Mouse (Mus musculus) gonadal fat pad, adult 2 months (tissue): Measurements from ENCODE around the gene Serinc3. TPM values are rescaled to one million over a fixed set of nuclear protein-coding genes. Genes with fewer than 3 reads are reported as not detected.

Experiments used
- DNase-seq: peaks from one replicate; pipeline ENCODE4 v3.0.0-alpha.2; 2012; ENCODE audit warnings: low read depth
- polyA plus RNA-seq: library from polyadenylated mRNA; depleted of rRNA; stranded (reverse); fragments of >200 nt; gene quantifications from 2 replicates; pipeline ENCODE4 v1.2.3, GENCODE M21; 2012; rRNA removed

Gene Serinc3
- polyA plus RNA-seq, 1 experiment: 667 TPM

DNA sequence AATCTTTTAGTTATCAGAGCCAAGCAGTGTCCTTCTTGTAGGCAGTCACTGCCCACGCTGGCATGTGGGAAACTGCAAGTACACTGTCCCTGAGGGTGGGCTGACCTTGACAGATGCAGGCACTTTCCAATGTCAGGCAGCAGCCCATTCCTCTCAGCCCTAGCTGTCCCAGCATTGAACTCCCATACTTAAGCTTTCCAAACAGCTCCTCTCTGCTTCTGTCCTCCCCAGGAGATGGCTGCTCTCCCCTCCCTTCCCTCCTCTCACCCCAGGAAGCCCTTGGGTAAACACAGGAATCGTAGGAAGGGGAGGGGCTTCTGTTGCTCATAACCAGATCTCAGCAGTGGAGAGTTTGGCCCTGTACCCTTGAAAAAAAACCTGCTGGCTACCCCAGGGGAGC lies 49.8 kb downstream of the Serinc3 start:
- no peak for DNase-seq

DNA sequence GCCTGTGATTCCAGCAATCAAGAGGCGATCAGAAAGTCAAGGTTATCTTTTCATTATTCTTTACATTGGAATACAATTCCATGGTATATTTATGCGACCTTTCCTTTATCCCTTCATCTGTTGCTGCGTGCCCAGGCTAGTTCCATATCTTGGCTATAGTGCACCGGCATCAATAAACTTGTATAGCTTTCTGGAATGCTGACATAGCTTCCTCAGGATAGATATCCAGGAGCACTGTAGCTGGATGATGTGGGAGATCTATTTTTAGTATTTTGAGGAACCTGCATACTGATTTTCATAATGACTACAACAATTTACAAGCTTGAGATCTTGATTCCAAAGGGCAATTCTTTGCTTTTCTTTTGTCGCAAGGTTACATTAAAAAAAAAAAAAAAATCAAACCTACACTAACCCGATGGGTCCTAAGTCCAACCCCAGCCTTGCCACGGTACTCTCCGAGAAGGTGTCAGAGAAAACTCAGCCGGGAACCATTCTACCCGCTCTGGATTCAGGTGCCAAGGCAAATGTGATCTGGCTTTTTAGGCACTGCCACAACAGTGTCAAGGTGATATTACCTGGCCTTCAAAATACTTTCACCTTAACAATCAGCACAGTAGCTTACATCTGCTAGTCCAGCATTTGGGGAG lies 51.2 kb downstream of the Serinc3 start:
- no peak for DNase-seq

DNA sequence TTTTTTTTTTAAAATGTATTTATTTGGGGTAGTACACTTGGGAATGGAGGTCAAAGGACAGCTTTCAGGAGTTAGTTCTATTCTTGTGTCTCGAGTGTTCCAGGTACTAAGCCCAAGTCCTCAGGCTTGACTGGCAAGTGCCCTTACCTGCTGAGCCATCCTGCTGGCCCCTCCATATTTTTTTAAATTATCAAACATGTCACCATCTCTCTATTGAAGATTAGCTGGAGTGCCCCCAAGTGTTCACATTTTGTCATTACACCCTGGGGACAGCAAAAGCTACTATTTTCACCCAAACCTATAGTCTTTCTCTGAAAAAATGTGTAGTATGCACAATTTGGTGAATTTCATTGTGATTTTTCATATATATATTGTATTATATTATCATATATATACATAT lies 52.8 kb downstream of the Serinc3 start:
- no peak for DNase-seq

DNA sequence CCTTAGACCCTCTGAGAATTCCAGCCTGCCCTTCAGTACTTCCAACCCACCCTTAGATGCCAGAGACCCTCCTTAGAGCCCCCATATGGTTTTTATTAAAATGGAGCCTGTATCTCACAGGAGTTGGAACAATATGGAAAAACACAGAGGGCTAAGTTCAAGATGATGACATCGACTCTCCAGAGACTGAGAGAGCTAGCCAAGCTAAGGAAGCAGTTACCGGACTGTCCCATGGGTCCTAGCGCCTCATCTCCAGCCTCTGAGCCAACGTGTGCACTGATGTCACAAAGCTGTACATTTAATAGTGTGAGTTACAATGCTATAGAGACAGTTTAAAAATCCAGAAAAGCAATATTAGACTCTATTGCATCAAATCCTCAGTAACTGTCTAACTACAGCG lies 53.9 kb downstream of the Serinc3 start:
- DNase-seq: no peak

DNA sequence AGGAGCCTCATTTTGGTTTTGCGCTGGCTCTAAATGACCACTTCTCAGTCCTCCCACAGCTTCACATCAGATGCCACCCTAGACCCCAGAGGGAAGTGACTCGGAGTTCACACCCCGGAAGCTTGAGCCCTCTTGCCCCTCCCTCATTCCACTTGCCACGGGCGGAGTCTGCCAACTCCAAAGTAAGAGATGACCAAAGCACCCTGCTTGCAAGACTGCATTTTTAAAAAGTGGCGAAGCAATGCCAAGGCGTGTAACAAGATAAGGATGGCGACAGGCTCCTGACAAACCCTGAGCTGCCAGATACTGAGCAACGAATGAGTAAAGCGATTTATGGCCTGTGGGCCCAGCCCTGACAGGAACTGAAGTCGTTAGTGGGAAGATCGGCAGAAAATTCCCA lies 54.7 kb downstream of the Serinc3 start:
- no peak for DNase-seq

DNA sequence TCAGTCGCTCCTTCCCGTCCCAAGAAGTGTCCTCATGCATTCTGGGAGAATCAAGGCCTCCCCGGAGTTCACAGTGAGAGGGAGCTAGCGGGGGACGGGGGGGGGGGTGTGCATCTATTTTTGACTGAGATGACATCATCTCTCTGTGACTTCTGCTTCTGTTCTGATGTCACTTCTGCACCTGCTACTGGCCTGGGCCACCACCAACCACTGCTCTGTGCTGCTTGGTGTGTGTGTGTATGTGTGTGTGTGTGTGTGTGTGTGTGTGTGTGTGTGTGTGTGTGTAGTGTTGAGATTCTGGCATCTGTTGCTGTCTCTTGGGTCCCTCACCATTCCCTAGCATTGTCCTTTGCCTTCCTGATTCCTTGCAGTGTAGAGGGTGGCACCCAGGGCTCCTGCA lies 57.4 kb downstream of the Serinc3 start:
- no peak for DNase-seq

DNA sequence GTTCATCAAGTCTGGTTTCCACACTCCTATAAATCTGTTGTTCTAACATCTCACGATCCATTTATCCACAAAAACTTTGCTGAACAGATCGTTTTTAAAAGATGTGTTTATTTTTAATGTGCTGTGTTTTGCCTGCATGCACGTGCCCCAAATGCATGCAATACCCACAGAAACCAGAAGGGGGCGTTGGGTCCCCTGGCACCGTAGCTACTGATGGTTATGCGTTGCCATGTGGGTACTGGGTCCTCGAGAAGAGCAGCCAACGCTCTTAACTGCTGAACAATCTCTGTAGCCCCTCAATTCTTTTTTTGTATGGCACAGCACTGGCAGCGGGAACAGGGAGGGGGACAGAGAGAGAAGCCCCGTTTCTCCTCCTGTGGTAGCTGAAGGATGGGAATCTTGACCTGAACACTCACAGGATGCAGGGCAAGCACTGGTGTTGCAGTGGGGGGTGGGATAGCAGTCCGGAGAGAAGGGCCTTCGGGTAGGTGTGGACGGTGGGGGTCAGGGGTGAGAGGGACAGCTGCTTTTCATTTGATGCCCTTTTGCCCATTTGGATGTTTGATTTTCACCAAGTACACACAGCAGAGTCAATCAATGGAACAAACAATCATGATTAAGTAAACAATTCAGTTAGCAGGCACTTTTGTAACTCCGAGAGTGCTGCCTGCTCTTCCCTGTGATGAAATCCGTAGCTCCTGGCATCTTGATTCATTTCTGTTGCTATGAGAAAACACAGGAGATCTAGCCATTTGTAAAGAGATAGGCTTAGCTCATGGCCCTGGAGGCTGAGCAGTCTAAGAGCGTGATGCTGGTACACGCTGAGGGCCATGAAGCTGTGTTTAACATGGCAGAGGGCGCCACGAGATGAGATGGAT lies 58.3 kb downstream of the Serinc3 start:
- no peak for DNase-seq

DNA sequence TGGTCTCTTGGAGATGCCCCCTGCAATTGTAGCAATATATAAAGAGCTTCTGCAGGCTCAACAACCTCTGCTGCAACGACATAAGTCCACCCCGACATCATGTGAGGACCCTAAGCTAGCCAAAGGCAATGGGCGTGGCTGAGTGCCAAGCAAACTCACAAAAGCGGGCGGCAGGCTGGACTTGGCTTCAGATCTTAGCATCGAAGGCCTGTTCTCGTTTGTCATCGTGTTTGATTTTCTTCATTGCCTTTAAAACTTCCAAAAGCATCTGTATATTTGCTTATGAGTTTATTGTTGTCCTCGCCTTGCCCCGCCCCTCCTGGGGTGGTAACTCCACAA lies 60.9 kb downstream of the Serinc3 start:
- no peak for DNase-seq

DNA sequence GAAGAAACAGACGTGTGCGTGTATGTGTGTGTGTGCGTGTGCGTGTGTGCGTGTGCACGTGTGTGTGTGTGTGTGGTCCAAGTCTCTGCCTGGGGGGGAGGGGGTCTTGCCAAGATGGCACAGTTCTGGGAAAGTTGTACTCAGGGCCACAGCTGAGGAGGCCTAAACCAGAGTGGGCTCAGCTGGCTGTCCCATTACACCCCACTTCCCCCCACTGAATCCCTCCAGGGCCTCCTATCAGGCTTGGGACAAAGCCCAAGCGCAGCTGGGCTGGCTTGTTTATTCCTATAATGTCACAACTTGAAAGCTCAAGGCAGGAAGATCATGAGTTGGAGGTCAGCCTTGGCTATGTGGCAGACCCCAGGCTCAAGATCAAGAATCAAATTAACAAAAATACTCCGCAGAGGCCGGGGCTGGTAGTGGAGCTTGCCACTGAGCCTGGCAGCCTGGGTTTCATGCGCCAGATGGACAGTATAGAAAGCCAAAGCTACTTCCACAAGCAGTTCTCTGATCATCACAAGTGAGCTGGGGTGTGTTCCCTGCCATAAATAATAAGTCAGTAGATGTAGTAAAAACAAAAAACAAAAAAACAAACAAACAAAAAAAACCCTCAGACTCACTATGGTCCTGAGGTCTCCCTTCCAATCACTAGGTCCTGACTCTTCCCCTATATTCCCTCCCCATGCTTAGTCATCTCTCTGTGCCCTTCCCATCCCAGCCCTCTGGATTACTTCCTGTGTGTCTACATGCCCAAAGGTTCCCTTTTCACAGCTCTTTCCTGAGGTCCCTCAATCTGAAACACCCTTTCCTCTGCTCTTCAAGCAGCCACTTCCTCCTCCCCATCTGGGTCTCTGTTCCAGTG lies 61.5 kb downstream of the Serinc3 start:
- no peak for DNase-seq

DNA sequence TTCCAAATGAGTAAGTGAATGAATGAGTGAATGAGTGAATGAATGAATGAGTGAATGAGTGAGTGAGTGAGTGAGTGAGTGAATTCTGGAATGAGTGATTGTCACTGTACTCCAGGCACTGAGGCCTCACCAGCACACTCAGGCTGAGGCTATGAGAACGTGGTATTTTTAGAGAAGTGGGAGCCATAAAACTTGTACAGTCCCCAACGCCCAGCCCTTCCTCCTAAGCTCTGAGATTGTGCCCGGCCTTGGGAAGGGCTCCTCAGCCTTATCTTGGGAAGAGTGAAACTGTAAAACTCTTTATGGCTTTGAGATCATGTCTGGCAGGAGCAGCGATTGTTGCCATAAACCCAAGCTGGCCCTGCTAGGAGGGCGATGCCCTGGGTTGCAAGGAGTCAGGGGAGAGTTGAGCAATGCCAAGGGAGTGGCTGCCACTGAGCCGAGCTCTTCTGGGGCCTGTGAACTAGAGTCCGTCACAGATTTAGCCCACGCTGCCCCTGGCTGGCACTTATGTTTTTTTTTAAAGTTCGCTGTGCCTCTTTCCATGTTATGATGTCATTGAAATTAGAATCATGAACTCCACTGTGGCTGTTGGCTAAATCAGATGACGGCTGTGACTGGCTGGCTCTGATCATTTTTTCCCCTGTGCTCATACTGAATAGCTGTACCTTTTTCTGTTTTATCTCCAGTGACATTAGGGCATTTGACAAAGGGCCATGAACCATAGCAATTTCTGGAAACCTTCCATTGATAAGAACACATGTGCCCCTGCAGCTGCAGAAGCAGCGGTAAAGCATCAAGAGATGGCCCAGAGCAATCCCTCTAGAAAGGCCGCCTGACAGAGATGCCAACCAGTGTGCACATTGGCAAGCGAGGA lies 64.6 kb downstream of the Serinc3 start:
- no peak for DNase-seq

DNA sequence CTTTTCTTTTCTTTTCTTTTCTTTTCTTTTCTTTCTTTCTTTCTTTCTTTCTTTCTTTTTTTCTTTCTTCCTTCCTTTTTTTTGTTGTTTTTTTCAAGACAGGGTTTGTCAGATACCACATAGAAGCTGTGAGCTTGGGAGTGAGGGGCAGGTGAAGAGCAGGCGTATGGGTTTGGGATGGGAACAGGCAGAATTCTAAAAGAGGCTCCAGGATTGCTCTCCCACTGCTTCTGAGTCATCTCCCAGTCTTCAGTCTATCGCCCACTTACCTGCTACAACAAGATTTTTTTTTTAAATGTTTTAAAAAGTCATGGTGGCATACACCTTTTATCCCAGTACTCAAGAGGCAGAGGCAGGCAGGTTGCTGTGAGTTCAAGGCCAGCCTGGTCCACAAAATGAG lies 66.9 kb downstream of the Serinc3 start:
- DNase-seq: no peak

DNA sequence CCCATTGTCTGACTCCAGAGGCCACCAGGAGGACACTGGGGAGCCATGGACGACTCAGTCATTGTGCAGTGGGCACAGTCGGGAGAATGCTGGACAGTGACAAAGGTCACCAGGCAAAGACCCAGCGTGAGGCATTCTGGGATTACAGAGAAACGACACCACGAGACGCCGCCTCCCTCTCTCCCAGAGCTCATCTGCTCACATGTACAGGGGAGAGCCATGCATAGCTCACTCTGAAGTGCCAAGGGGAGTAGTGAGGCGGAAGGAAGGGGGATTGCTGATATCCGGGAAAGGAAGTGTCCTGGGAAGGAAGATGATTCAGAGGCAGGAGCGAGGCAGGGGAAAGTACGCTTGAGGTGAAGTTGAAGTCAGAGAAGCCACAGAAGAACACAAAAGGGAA lies 69.7 kb downstream of the Serinc3 start:
- no peak for DNase-seq

DNA sequence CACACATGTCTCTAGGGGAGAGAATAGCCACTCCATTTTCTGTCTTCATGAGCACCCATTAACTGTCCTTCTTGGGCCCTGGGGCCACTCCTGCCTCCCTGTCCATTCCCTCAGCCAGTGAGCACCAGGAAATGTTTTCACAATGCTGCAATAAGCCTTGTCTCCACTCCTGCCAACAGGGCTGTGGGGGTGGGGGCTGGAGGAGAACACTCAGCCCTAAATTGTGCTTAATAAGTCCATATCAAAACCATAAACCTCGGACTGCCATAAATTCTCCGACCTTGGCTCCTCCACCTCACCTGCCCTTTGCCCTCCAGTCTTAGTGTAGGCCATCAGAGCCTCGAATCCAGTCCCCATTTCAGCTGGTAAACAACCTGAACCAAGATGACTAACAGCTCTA lies 70.6 kb downstream of the Serinc3 start:
- no peak for DNase-seq

Other genes starting within 250 kb of the Serinc3 start
- 15.5 and 16.3 TPM in 2 replicates for gene Jph2, start 247.1 kb downstream of the Serinc3 start, polyA plus RNA-seq
- 25.0 and 25.5 TPM in 2 replicates for gene Oser1, start 220.4 kb downstream of the Serinc3 start, polyA plus RNA-seq
- gene Gdap1l1, start 206.7 kb downstream of the Serinc3 start, polyA plus RNA-seq: 0.55 and 1.3 TPM in 2 replicates
- 41.0 and 44.1 TPM in 2 replicates for gene Fitm2, start 172.5 kb downstream of the Serinc3 start, polyA plus RNA-seq
- not detected in 2 replicates for gene R3hdml, start 152.8 kb downstream of the Serinc3 start, polyA plus RNA-seq
- gene Hnf4a, start 138.3 kb downstream of the Serinc3 start, polyA plus RNA-seq: 2.2 and 4.5 TPM in 2 replicates
- gene Ttpal, start 42.8 kb downstream of the Serinc3 start, polyA plus RNA-seq: 15.4 and 16.5 TPM in 2 replicates
- 79.3 and 88.5 TPM in 2 replicates for gene Pkig, start 13.3 kb upstream of the Serinc3 start, polyA plus RNA-seq
- gene Ada, start 105.1 kb upstream of the Serinc3 start, polyA plus RNA-seq: 3.4 and 3.8 TPM in 2 replicates
- 11.9 and 19.9 TPM in 2 replicates for gene Ccn5, start 175.7 kb upstream of the Serinc3 start, polyA plus RNA-seq
- not detected in 2 replicates for gene Kcnk15, start 208.5 kb upstream of the Serinc3 start, polyA plus RNA-seq